Mouse (Mus musculus) MEL (cell line): ENCODE results near the gene Pstk. TPM values are rescaled to one million over a fixed set of nuclear protein-coding genes. Genes with fewer than 3 reads are reported as not detected.

Source experiments
- DNase-seq: peaks from one replicate; pipeline ENCODE4 v3.0.0; 2011; ENCODE audit warnings: low read depth, low spot score
- H3K27ac ChIP-seq: 2 replicates; pipeline ENCODE4 v1.5.1; 2012; ENCODE audit warnings: low read depth, mild to moderate bottlenecking, control low read depth, low read length, moderate library complexity; ENCODE audit not compliant: control insufficient read depth
- H3K27me3 ChIP-seq, 2 experiments: fragments of 150-350 bp in 1 of 2; sonication (generic) in 1 of 2; 2 replicates each; pipeline ENCODE4 v1.6.1; 2012; ENCODE audit warnings: low read length in 2 of 2, mild to moderate bottlenecking in 2 of 2, improper control_type of control experiment in 1 of 2, moderate library complexity in 1 of 2; ENCODE audit not compliant: insufficient read depth in 2 of 2, control insufficient read depth in 1 of 2
- H3K36me3 ChIP-seq, 2 experiments: 2 replicates each; pipeline ENCODE4 v1.6.1; 2012 to 2014; ENCODE audit warnings: low read length in 2 of 2, improper control_type of control experiment in 1 of 2, inconsistent platforms in 1 of 2, mild to moderate bottlenecking in 1 of 2; ENCODE audit not compliant: insufficient read depth in 2 of 2, control insufficient read depth in 1 of 2
- H3K4me1 ChIP-seq, 2 experiments: fragments of 150-350 bp in 1 of 2; sonication (generic) in 1 of 2; 2 replicates each; pipeline ENCODE4 v1.6.1; 2012; ENCODE audit warnings: low read length in 2 of 2, improper control_type of control experiment in 1 of 2, mild to moderate bottlenecking in 1 of 2; ENCODE audit not compliant: insufficient read depth in 2 of 2, control insufficient read depth in 1 of 2
- H3K4me3 ChIP-seq, 2 experiments: fragments of 150-350 bp in 1 of 2; sonication (generic) in 1 of 2; 2 replicates each; pipeline ENCODE4 v1.5.1; 2012; ENCODE audit warnings: low read depth in 2 of 2, low read length in 2 of 2, mild to moderate bottlenecking in 2 of 2, moderate library complexity in 2 of 2, control low read depth in 1 of 2, improper control_type of control experiment in 1 of 2; ENCODE audit not compliant: control insufficient read depth in 1 of 2, insufficient read depth in 1 of 2
- H3K79me2 ChIP-seq: 2 replicates; pipeline ENCODE4 v1.6.1; 2012; ENCODE audit warnings: mild to moderate bottlenecking, low read length, moderate library complexity; ENCODE audit not compliant: control insufficient read depth, poor library complexity, insufficient read depth
- H3K9ac ChIP-seq: 2 replicates; pipeline ENCODE4 v1.6.1; 2012; ENCODE audit warnings: low read depth, mild to moderate bottlenecking, control low read depth, low read length, moderate library complexity; ENCODE audit not compliant: control insufficient read depth, poor library complexity, severe bottlenecking
- H3K9me3 ChIP-seq: fragments of 150-350 bp; sonication (generic); replicated peaks from 2 replicates; pipeline ENCODE4 v1.6.1; 2012; ENCODE audit warnings: mild to moderate bottlenecking, low read length, improper control_type of control experiment, moderate library complexity; ENCODE audit not compliant: insufficient read depth
- BHLHE40 ChIP-seq: IDR thresholded peaks from 2 replicates; pipeline ENCODE4 v1.6.1; 2012; ENCODE audit warnings: low read depth, mild to moderate bottlenecking, inconsistent platforms, low read length, improper control_type of control experiment, borderline replicate concordance
- CHD1 ChIP-seq: IDR thresholded peaks from 2 replicates; pipeline ENCODE4 v1.6.1; 2012; ENCODE audit warnings: low read depth, mild to moderate bottlenecking, inconsistent platforms, low read length, improper control_type of control experiment
- CTCF ChIP-seq, 3 experiments: IDR thresholded peaks in 2 of 3; conservative IDR thresholded peaks in 1 of 3; 2 replicates each; pipeline ENCODE4 v1.5.1; 2011 to 2012; ENCODE audit warnings: low read length in 3 of 3, low read depth in 2 of 3, mild to moderate bottlenecking in 2 of 3, improper control_type of control experiment in 1 of 3, inconsistent platforms in 1 of 3, mixed read lengths in 1 of 3, moderate library complexity in 1 of 3; ENCODE audit not compliant: control insufficient read depth in 1 of 3, insufficient read depth in 1 of 3, poor library complexity in 1 of 3, severe bottlenecking in 1 of 3
- E2F4 ChIP-seq: IDR thresholded peaks from 2 replicates; pipeline ENCODE4 v1.6.1; 2011; ENCODE audit warnings: low read depth, low read length, improper control_type of control experiment, borderline replicate concordance
- ELF1 ChIP-seq: IDR thresholded peaks from 2 replicates; pipeline ENCODE4 v1.6.1; 2014; ENCODE audit warnings: low read depth, mild to moderate bottlenecking, inconsistent platforms, low read length, improper control_type of control experiment, moderate library complexity
- EP300 ChIP-seq, 2 experiments: IDR thresholded peaks; 2 replicates each; pipeline ENCODE4 v1.6.1; 2011; ENCODE audit warnings: improper control_type of control experiment in 2 of 2, low read length in 2 of 2, low read depth in 1 of 2, mild to moderate bottlenecking in 1 of 2
- GABPA ChIP-seq: IDR thresholded peaks from 2 replicates; pipeline ENCODE4 v1.6.1; 2012; ENCODE audit warnings: low read depth, mild to moderate bottlenecking, inconsistent platforms, low read length, improper control_type of control experiment, moderate library complexity
- GATA1 ChIP-seq: IDR thresholded peaks from 2 replicates; pipeline ENCODE4 v1.6.1; 2011; ENCODE audit warnings: low read depth, low read length, improper control_type of control experiment
- HCFC1 ChIP-seq: IDR thresholded peaks from 2 replicates; pipeline ENCODE4 v1.6.1; 2012; ENCODE audit warnings: low read depth, mild to moderate bottlenecking, inconsistent platforms, low read length, improper control_type of control experiment, moderate library complexity
- JUND ChIP-seq: IDR thresholded peaks from 2 replicates; pipeline ENCODE4 v1.6.1; 2011; ENCODE audit warnings: low read depth, mild to moderate bottlenecking, improper control_type of control experiment, low read length
- KAT2A ChIP-seq: conservative IDR thresholded peaks from 2 replicates; pipeline ENCODE4 v1.6.1; 2012; ENCODE audit warnings: low read depth, low read length, improper control_type of control experiment, inconsistent platforms
- MEF2A ChIP-seq: IDR thresholded peaks from 2 replicates; pipeline ENCODE4 v1.6.1; 2014; ENCODE audit warnings: low read depth, mild to moderate bottlenecking, inconsistent platforms, low read length, improper control_type of control experiment; ENCODE audit not compliant: poor library complexity, insufficient replicate concordance, severe bottlenecking; ENCODE audit errors: extremely low read depth
- MXI1 ChIP-seq: IDR thresholded peaks from 2 replicates; pipeline ENCODE4 v1.6.1; 2011; ENCODE audit warnings: mild to moderate bottlenecking, low read depth, low read length, improper control_type of control experiment
- MYB ChIP-seq: IDR thresholded peaks from 2 replicates; pipeline ENCODE4 v1.6.1; 2011; ENCODE audit warnings: mild to moderate bottlenecking, low read depth, low read length, improper control_type of control experiment
- POLR2AphosphoS2 ChIP-seq: IDR thresholded peaks from 2 replicates; pipeline ENCODE4 v1.6.1; 2011; ENCODE audit warnings: low read length, improper control_type of control experiment
- RAD21 ChIP-seq: IDR thresholded peaks from 2 replicates; pipeline ENCODE4 v1.6.1; 2011; ENCODE audit warnings: mild to moderate bottlenecking, low read depth, low read length, improper control_type of control experiment
- SIN3A ChIP-seq: IDR thresholded peaks from 2 replicates; pipeline ENCODE4 v1.6.1; 2012; ENCODE audit warnings: low read length, improper control_type of control experiment, inconsistent platforms
- SMC3 ChIP-seq: IDR thresholded peaks from 2 replicates; pipeline ENCODE4 v1.6.1; 2011; ENCODE audit warnings: low read depth, low read length, improper control_type of control experiment
- TAL1 ChIP-seq: IDR thresholded peaks from 2 replicates; pipeline ENCODE4 v1.6.1; 2012; ENCODE audit warnings: mild to moderate bottlenecking, inconsistent platforms, low read length, moderate library complexity, mixed read lengths
- TBP ChIP-seq: IDR thresholded peaks from 2 replicates; pipeline ENCODE4 v1.8.0; 2011; ENCODE audit warnings: low read depth, low read length, improper control_type of control experiment
- UBTF ChIP-seq: IDR thresholded peaks from 2 replicates; pipeline ENCODE4 v1.6.1; 2012; ENCODE audit warnings: low read depth, mild to moderate bottlenecking, inconsistent platforms, low read length, improper control_type of control experiment, moderate library complexity, borderline replicate concordance; ENCODE audit not compliant: insufficient read depth
- USF1 ChIP-seq: IDR thresholded peaks from 2 replicates; pipeline ENCODE4 v1.6.1; 2014; ENCODE audit warnings: low read depth, mild to moderate bottlenecking, inconsistent platforms, low read length, improper control_type of control experiment, moderate library complexity
- ZC3H11A ChIP-seq: IDR thresholded peaks from 2 replicates; pipeline ENCODE4 v1.6.1; 2012; ENCODE audit warnings: low read depth, mild to moderate bottlenecking, inconsistent platforms, low read length, improper control_type of control experiment
- ZKSCAN1 ChIP-seq: IDR thresholded peaks from 2 replicates; pipeline ENCODE4 v1.6.1; 2012; ENCODE audit warnings: low read depth, mild to moderate bottlenecking, inconsistent platforms, low read length, improper control_type of control experiment, moderate library complexity
- ZMIZ1 ChIP-seq: IDR thresholded peaks from 2 replicates; pipeline ENCODE4 v1.6.1; 2012; ENCODE audit warnings: low read depth, mild to moderate bottlenecking, inconsistent platforms, low read length, improper control_type of control experiment, moderate library complexity
- polyA plus RNA-seq, 2 experiments: library from polyadenylated mRNA; stranded (reverse) in 1 of 2; unstranded in 1 of 2; fragments of >175 nt in 1 of 2; fragments of >200 nt in 1 of 2; gene quantifications; 2 replicates each; pipeline versions ENCODE4 v1.2.1 to v1.2.4; 2012; ENCODE audit warnings: low replicate concordance in 2 of 2, low read depth in 1 of 2; ENCODE audit not compliant: insufficient read length in 2 of 2, insufficient read depth in 1 of 2, missing spikeins in 1 of 2
- total RNA-seq: library from RNA; depleted of rRNA; stranded (reverse); fragments of 300-350 nt; gene quantifications from 2 replicates; pipeline ENCODE4 v1.2.3, GENCODE M21; 2012

Pstk gene
- total and polyA plus RNA-seq, 3 experiments: 36.1 to 57.5 TPM; not detected in 1

- H3K27me3 ChIP-seq: no peaks in the 10 kb centered on the region
- H3K27ac ChIP-seq: no peak overlapping the region
- H3K4me1 ChIP-seq: peaks cover 0 to 9% of the 10 kb centered on the region in 2 experiments; a peak in 3 of 4 replicates
- no peak overlapping the region for H3K9ac ChIP-seq
- no peak for DNase-seq
- no peaks in the 10 kb centered on the region for H3K9me3 ChIP-seq
- no peaks in the 10 kb centered on the region for H3K79me2 ChIP-seq
- H3K4me3 ChIP-seq: no peak overlapping the region
- peaks cover 0 to 5% of the 10 kb centered on the region in 2 experiments; a peak in 2 of 4 replicates for H3K36me3 ChIP-seq
- TF ChIP-seq GATA1: no peak
- TF ChIP-seq BHLHE40: no peak
- TF ChIP-seq UBTF: no peak
- TF ChIP-seq SMC3: no peak
- no peak for TF ChIP-seq EP300 (IDR thresholded peaks at IDR 0.05; ENCODE audit: low read depth in 1 of 2, low read length in 2 of 2)
- no peak for TF ChIP-seq TBP
Measured at GRCm38 (mm10) chr7:131427331-131427730, 56.4 kb downstream of the Pstk start.

DNA sequence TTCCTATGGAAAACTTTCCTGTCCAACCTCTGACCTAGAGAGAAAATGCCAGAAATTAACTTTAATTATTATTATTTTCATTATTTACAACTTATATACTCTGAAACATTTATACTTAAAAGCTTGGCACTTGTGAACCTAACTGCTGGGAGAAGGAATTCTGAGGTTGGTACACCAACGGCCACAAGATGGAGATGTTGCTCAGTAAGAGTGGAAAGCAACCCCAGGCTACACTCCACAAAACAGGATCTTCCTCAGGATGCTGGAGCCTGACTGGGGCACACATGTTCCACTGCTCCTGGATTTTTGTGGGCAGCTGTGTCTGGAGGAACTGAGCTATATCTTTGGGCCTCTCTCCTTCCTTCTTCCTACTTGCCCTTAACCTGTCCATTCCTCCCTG lies 61.3 kb downstream of the Pstk start:
- no peaks in the 10 kb centered on the region for H3K36me3 ChIP-seq
- H3K79me2 ChIP-seq: no peaks in the 10 kb centered on the region
- H3K9me3 ChIP-seq: no peaks in the 10 kb centered on the region
- H3K4me3 ChIP-seq: no peak overlapping the region
- H3K27ac ChIP-seq: no peak overlapping the region
- H3K9ac ChIP-seq: no peak overlapping the region
- TF ChIP-seq CTCF (IDR thresholded peaks at IDR 0.05 in 2 of 3, conservative IDR thresholded peaks at IDR 0.05 in 1 of 3; ENCODE audit: control insufficient read depth in 1 of 3, insufficient read depth in 1 of 3, low read depth in 2 of 3, low read length in 3 of 3, poor library complexity in 1 of 3, severe bottlenecking in 1 of 3) (peak; percentile 26 to 67 (median 50); a peak in 5 of 6 replicates), ZC3H11A (peak; percentile 46), POLR2AphosphoS2 (no peak), SMC3 (peak; percentile 63), GABPA (no peak), CHD1 (no peak), RAD21 (peak; percentile 73)
- DNase-seq: peak; percentile 59
- no peaks in the 10 kb centered on the region for H3K27me3 ChIP-seq
- H3K4me1 ChIP-seq: no peaks in the 10 kb centered on the region

GRCm38 (mm10) chr7:131434276-131434675 lies 63.3 kb downstream of the Pstk start:
- H3K79me2 ChIP-seq: no peaks in the 10 kb centered on the region
- H3K9me3 ChIP-seq: no peaks in the 10 kb centered on the region
- H3K27ac ChIP-seq: no peak overlapping the region
- H3K27me3 ChIP-seq: no peaks in the 10 kb centered on the region
- no peak for DNase-seq
- no peaks in the 10 kb centered on the region for H3K4me1 ChIP-seq
- no peak overlapping the region for H3K9ac ChIP-seq
- H3K36me3 ChIP-seq: no peaks in the 10 kb centered on the region
- no peak overlapping the region for H3K4me3 ChIP-seq
- TF ChIP-seq CHD1: no peak
- no peak for TF ChIP-seq HCFC1
- no peak for TF ChIP-seq TAL1
- TF ChIP-seq RAD21: peak; percentile 42
- TF ChIP-seq MYB: no peak
- TF ChIP-seq SMC3: peak; percentile 48
- TF ChIP-seq UBTF: no peak
- peak in 1 of 3 experiments; percentile 39; a peak in 2 of 6 replicates for TF ChIP-seq CTCF (IDR thresholded peaks at IDR 0.05 in 2 of 3, conservative IDR thresholded peaks at IDR 0.05 in 1 of 3; ENCODE audit: control insufficient read depth in 1 of 3, insufficient read depth in 1 of 3, low read depth in 2 of 3, low read length in 3 of 3, poor library complexity in 1 of 3, severe bottlenecking in 1 of 3)
- no peak for TF ChIP-seq MXI1
- TF ChIP-seq ZMIZ1: no peak
- no peak for TF ChIP-seq ZKSCAN1
- TF ChIP-seq E2F4: no peak
- TF ChIP-seq SIN3A: no peak
- no peak for TF ChIP-seq EP300 (IDR thresholded peaks at IDR 0.05; ENCODE audit: low read depth in 1 of 2, low read length in 2 of 2)
- no peak for TF ChIP-seq JUND
- no peak for TF ChIP-seq ZC3H11A
- no peak for TF ChIP-seq GABPA
- no peak for TF ChIP-seq USF1
- TF ChIP-seq KAT2A: no peak
- TF ChIP-seq MEF2A: no peak
- TF ChIP-seq ELF1: no peak
